Mouse (Mus musculus): Measurements from ENCODE around the gene Ssr2.

DNA sequence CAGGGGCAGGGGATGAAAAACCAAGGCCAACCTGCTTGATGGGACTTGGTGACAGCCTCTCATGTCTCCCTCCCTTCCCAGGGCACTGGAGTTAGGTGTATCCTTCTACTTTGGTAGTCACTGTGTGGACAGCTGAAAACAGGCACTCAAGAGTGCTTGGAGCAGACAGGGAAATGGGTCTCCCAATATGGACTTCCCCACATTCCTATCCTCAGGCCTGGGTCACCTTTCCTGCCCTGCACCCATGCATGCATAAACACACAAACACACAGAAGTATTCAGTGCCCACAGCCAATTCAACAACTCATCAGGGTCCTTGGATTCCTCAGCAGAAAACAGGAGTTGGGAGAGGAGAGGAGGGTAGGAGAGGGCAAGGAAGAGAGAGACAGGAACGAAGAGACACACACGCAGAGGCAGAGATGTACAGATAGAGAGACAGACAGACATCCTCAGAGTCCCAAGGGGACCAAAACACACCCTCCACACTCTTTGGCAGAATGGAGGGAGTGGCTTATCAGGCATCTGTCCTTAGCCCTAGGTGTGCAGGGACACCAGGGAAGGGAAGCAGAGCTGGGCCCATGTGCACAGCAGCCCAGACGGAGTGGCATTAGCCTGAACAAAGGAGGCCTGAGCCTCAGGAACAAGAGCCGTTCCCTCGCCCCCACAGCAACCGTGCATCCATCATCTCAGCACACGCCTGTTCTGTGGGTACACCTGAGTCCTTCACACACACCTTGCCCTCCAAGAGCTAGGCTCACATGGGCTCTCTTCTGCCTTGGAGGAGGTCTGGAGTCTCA lies 46.3 kb upstream of the Ssr2 start:
- TF ChIP-seq CTCF (IDR thresholded peaks at IDR 0.05; ENCODE audit: borderline replicate concordance, control insufficient read depth, extremely low read depth, insufficient read depth, low read length, poor library complexity) (no peak), POLR2A (IDR thresholded peaks at IDR 0.05; ENCODE audit: control insufficient read depth, extremely low read depth, insufficient read depth, low read length, poor library complexity) (no peak)

Measured in thymus, adult 2 months (tissue).